Mouse (Mus musculus) heart, adult 9 months (tissue): ENCODE results near the gene Folr2.

Source experiments
- DNase-seq, 2 experiments: peaks; one replicate each; pipeline ENCODE4 v3.0.0; 2022; ENCODE audit warnings: low spot score in 2 of 2

The Folr2 gene

GRCm38 (mm10) chr7:101823758-101824630, 33.0 kb downstream of the Folr2 start:
- DNase-seq = no peak

GRCm38 (mm10) chr7:101822836-101823757, 33.9 kb downstream of the Folr2 start:
- DNase-seq = no peak

GRCm38 (mm10) chr7:101821571-101822501, 35.2 kb downstream of the Folr2 start:
- peak; percentile 77 to 79 for DNase-seq

GRCm38 (mm10) chr7:101820295-101821030, 36.5 kb downstream of the Folr2 start:
- DNase-seq = no peak

GRCm38 (mm10) chr7:101817861-101818401, 39.1 kb downstream of the Folr2 start, which contains the start of gene Phox2a:
Phox2a (plus strand) TSS chr7:101818313.
- no peak for DNase-seq
